8 mouse cellular contexts compared by ENCODE assay signal in the genomic region with DNA sequence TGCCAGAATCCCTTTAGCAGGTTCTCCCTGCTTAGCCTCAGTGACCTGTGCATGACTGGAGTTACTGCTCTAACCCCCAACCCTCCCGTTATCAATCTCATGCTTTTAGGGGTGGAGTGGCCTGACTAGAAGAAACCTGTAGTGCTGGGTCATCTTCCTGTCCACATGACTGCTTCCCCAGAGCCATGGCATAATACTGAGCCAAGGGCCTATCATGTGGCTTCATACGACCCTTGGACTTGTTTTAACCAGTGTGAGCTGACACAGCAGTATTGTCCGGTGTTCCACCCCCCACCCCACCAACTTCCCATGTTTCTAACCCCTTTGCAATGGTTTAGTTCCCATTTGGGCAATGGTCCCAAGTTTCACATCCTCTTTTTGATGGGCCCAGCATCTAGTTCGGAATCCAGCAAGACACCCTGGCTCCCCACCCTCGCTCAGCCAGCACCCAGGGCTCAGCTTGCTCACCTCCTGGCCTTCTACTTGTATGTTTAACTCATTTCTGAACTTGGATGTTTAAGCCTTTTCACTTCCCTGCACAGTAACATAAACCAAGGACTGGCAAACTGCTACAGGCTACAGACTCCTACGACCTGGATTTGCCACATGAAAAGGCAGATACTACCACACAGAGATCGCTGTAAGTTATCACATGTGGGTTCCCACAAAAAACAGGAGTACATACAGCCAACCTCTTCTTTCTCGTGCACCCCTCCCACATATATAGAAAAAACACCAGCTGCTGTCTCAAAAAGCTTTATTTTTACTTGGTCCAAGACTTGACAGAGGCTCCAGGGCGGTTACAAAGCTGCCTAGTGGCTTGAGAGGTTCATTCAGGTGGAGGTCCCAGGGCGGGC. TPM values are rescaled to one million over a fixed set of nuclear protein-coding genes. Genes with fewer than 3 reads are reported as not detected.
A peak's percentile ranks its signal among the peaks of the same experiment; 100 is the strongest.
DNase-seq lines count a peak whose midpoint lies in the region; ATAC-seq and TF ChIP-seq lines count a peak whose summit lies in the region.

No protein-coding gene starts in this region.

- WGBS in heart, embryonic 16.5 days: 46% methylated on average over 10 of the region's 10 CpGs
- 66% methylated on average over 10 of the region's 10 CpGs for WGBS in limb, embryonic 12.5 days
- WGBS in midbrain, postnatal 0 days: 63% methylated on average over 9 of the region's 10 CpGs

- peak overlapping the region; percentile 68 for H3K27ac ChIP-seq in heart, embryonic 16.5 days (ENCODE audit: low read length)
- peak overlapping the region; percentile 97; the same call in 1 of the 2 replicates for H3K27ac ChIP-seq in limb, embryonic 12.5 days
- H3K27ac ChIP-seq in midbrain, postnatal 0 days (ENCODE audit: low read depth, low read length): peak overlapping the region; percentile 47; the same call in 1 of the 2 replicates

- TF ChIP-seq CTCF in midbrain, postnatal 0 days (IDR thresholded peaks at IDR 0.05): no peak

- DNase-seq in gastrocnemius, adult 18-20 months (ENCODE audit: low spot score): peak; percentile 65
- DNase-seq in gastrocnemius, adult 8-10 months (ENCODE audit: low spot score in 2 of 2): no peak
- peak; percentile 51 for DNase-seq in c-Kit-positive CD71-positive TER-119-negative erythroid progenitor cells, embryonic 14.5 days (ENCODE audit: low read depth)
- no peak for DNase-seq in midbrain, postnatal 0 days (ENCODE audit: low spot score)
- no peak for DNase-seq in cerebellum, postnatal 14 days
- DNase-seq in right cerebral cortex, postnatal 36 days (ENCODE audit: low spot score in 2 of 2): no peak

- H3K36me3 ChIP-seq in heart, embryonic 16.5 days (ENCODE audit: control insufficient read depth, insufficient read depth): peaks cover 39% of the 10 kb centered on the region
- peaks cover 76% of the 10 kb centered on the region for H3K36me3 ChIP-seq in limb, embryonic 12.5 days
- H3K36me3 ChIP-seq in midbrain, postnatal 0 days (ENCODE audit: insufficient read depth, low read length): peaks cover 33% of the 10 kb centered on the region

- H3K4me3 ChIP-seq in heart, embryonic 16.5 days (ENCODE audit: low read length): peak overlapping the region; percentile 70
- peak overlapping the region; percentile 78 for H3K4me3 ChIP-seq in limb, embryonic 12.5 days (replicated peaks)
- H3K4me3 ChIP-seq in midbrain, postnatal 0 days (ENCODE audit: low read depth, low read length): peak overlapping the region; percentile 74

- H3K9ac ChIP-seq in heart, embryonic 16.5 days (ENCODE audit: low read length): peak overlapping the region; percentile 92
- H3K9ac ChIP-seq in limb, embryonic 12.5 days (replicated peaks): peak overlapping the region; percentile 87; the same call in 1 of the 2 replicates
- H3K9ac ChIP-seq in midbrain, postnatal 0 days (replicated peaks; ENCODE audit: low read length, poor library complexity, severe bottlenecking): peak overlapping the region; percentile 33

- H3K27me3 ChIP-seq in heart, embryonic 16.5 days (ENCODE audit: control insufficient read depth, insufficient read depth, low read length): no peaks in the 10 kb centered on the region
- H3K27me3 ChIP-seq in limb, embryonic 12.5 days: no peaks in the 10 kb centered on the region
- no peaks in the 10 kb centered on the region for H3K27me3 ChIP-seq in midbrain, postnatal 0 days (ENCODE audit: insufficient read depth, low read length)

- no peaks in the 10 kb centered on the region for H3K9me3 ChIP-seq in heart, embryonic 16.5 days (replicated peaks; ENCODE audit: control insufficient read depth, low read length)
- H3K9me3 ChIP-seq in limb, embryonic 12.5 days: no peaks in the 10 kb centered on the region
- no peaks in the 10 kb centered on the region for H3K9me3 ChIP-seq in midbrain, postnatal 0 days (ENCODE audit: low read length)

- H3K4me2 ChIP-seq in heart, embryonic 16.5 days (ENCODE audit: low read depth, low read length): peak overlapping the region; percentile 71
- H3K4me2 ChIP-seq in limb, embryonic 12.5 days: peak overlapping the region; percentile 67
- peak overlapping the region; percentile 74 for H3K4me2 ChIP-seq in midbrain, postnatal 0 days (ENCODE audit: low read depth, low read length, poor library complexity, severe bottlenecking)

- peaks cover 36% of the 10 kb centered on the region for H3K4me1 ChIP-seq in heart, embryonic 16.5 days (ENCODE audit: control insufficient read depth, insufficient read depth, low read length)
- H3K4me1 ChIP-seq in limb, embryonic 12.5 days (replicated peaks): peaks cover 37% of the 10 kb centered on the region
- H3K4me1 ChIP-seq in midbrain, postnatal 0 days (ENCODE audit: insufficient read depth, low read length): peaks cover 10% of the 10 kb centered on the region

- no peak for ATAC-seq in heart, embryonic 16.5 days (replicated peaks; ENCODE audit: extremely low read depth, insufficient read depth, low FRiP score)
- ATAC-seq in limb, embryonic 12.5 days (ENCODE audit: insufficient number of reproducible peaks, insufficient read depth, low FRiP score, low TSS enrichment, low read depth): no peak
- ATAC-seq in midbrain, postnatal 0 days (ENCODE audit: low FRiP score): no peak

RNA-seq across cellular contexts. Expression of gene Ftl1, which starts 2.3 kb away (rescaled TPM):
- total RNA-seq in gastrocnemius, adult 18-20 months (2021): 100 to 1,000 TPM; 109 to 151 TPM
- 100 to 1,000 TPM in 3 of 4 experiments, 10 to 100 TPM in 1; 83.2 to 132 (median 121) TPM for total RNA-seq in gastrocnemius, adult 8-10 months (2022)
- polyA plus RNA-seq in heart, embryonic 16.5 days (2015; fragmentation: Nextera tagmentation; extraction: Ambion mirVana): 3,045 and 3,399 TPM in 2 replicates
- polyA plus RNA-seq in limb, embryonic 12.5 days (2016; fragmentation: Nextera tagmentation; extraction: Ambion mirVana): 4,887 and 4,953 TPM in 2 replicates
- 2,165 and 2,428 TPM in 2 replicates for total RNA-seq in midbrain, postnatal 0 days (2014; rRNA removed)
- polyA plus RNA-seq in midbrain, postnatal 0 days (2015; fragmentation: Nextera tagmentation; extraction: Ambion mirVana): 4,797 and 5,109 TPM in 2 replicates

RNA-seq across cellular contexts. Expression of gene Bax, which starts 9.3 kb away (rescaled TPM):
- 10 to 100 TPM; 14.2 to 16.6 TPM for total RNA-seq in gastrocnemius, adult 18-20 months (2021)
- 10 to 100 TPM; 14.5 to 17.8 (median 15.3) TPM for total RNA-seq in gastrocnemius, adult 8-10 months (2022)
- polyA plus RNA-seq in heart, embryonic 16.5 days (2015; fragmentation: Nextera tagmentation; extraction: Ambion mirVana): 104 and 107 TPM in 2 replicates
- 224 and 230 TPM in 2 replicates for polyA plus RNA-seq in limb, embryonic 12.5 days (2016; fragmentation: Nextera tagmentation; extraction: Ambion mirVana)
- total RNA-seq in midbrain, postnatal 0 days (2014; rRNA removed): 119 and 144 TPM in 2 replicates
- 254 and 258 TPM in 2 replicates for polyA plus RNA-seq in midbrain, postnatal 0 days (2015; fragmentation: Nextera tagmentation; extraction: Ambion mirVana)

RNA-seq across cellular contexts. Expression of gene Ruvbl2, which starts 19.5 kb away (rescaled TPM):
- 10 to 100 TPM; 26.6 to 27.9 TPM for total RNA-seq in gastrocnemius, adult 18-20 months (2021)
- 10 to 100 TPM; 22.4 to 28.6 (median 24.0) TPM for total RNA-seq in gastrocnemius, adult 8-10 months (2022)
- polyA plus RNA-seq in heart, embryonic 16.5 days (2015; fragmentation: Nextera tagmentation; extraction: Ambion mirVana): 85.1 and 88.3 TPM in 2 replicates
- polyA plus RNA-seq in limb, embryonic 12.5 days (2016; fragmentation: Nextera tagmentation; extraction: Ambion mirVana): 155 and 156 TPM in 2 replicates
- total RNA-seq in midbrain, postnatal 0 days (2014; rRNA removed): 129 and 146 TPM in 2 replicates
- 80.5 and 90.8 TPM in 2 replicates for polyA plus RNA-seq in midbrain, postnatal 0 days (2015; fragmentation: Nextera tagmentation; extraction: Ambion mirVana)

RNA-seq across cellular contexts. Expression of gene Gys1, which starts 22.8 kb away (rescaled TPM):
- total RNA-seq in gastrocnemius, adult 18-20 months (2021): 100 to 1,000 TPM; 321 to 326 TPM
- total RNA-seq in gastrocnemius, adult 8-10 months (2022): 100 to 1,000 TPM; 265 to 308 (median 299) TPM
- polyA plus RNA-seq in heart, embryonic 16.5 days (2015; fragmentation: Nextera tagmentation; extraction: Ambion mirVana): 136 and 141 TPM in 2 replicates
- polyA plus RNA-seq in limb, embryonic 12.5 days (2016; fragmentation: Nextera tagmentation; extraction: Ambion mirVana): 45.2 and 46.2 TPM in 2 replicates
- total RNA-seq in midbrain, postnatal 0 days (2014; rRNA removed): 11.5 and 19.7 TPM in 2 replicates
- polyA plus RNA-seq in midbrain, postnatal 0 days (2015; fragmentation: Nextera tagmentation; extraction: Ambion mirVana): 12.0 and 12.2 TPM in 2 replicates

RNA-seq across cellular contexts. Expression of gene Tulp2, which starts 24.2 kb away (rescaled TPM):
- not detected for total RNA-seq in gastrocnemius, adult 18-20 months (2021)
- not detected for total RNA-seq in gastrocnemius, adult 8-10 months (2022)
- polyA plus RNA-seq in heart, embryonic 16.5 days (2015; fragmentation: Nextera tagmentation; extraction: Ambion mirVana): 0.35 and 0.71 TPM in 2 replicates
- polyA plus RNA-seq in limb, embryonic 12.5 days (2016; fragmentation: Nextera tagmentation; extraction: Ambion mirVana): 1.4 TPM in 2 replicates
- not detected in 2 replicates for total RNA-seq in midbrain, postnatal 0 days (2014; rRNA removed)
- 0.37 and 0.67 TPM in 2 replicates for polyA plus RNA-seq in midbrain, postnatal 0 days (2015; fragmentation: Nextera tagmentation; extraction: Ambion mirVana)

Comparison
In these comparisons a context has a peak if more than half of its experiments do, and no peak if none do; other contexts are left out.
1. DNase-seq: peak in gastrocnemius, adult 18-20 months (single experiment) and c-Kit-positive CD71-positive TER-119-negative erythroid progenitor cells, embryonic 14.5 days (single experiment); none in gastrocnemius, adult 8-10 months (0 of 2), midbrain, postnatal 0 days (single experiment), cerebellum, postnatal 14 days (0 of 2) and right cerebral cortex, postnatal 36 days (0 of 2).
2. H3K27ac ChIP-seq: peak in every context shown above with its lines; median percentile 97 in limb, embryonic 12.5 days; 68 in heart, embryonic 16.5 days; 47 in midbrain, postnatal 0 days.
3. H3K9ac ChIP-seq: peak in every context shown above with its lines; median percentile 92 in heart, embryonic 16.5 days; 87 in limb, embryonic 12.5 days; 33 in midbrain, postnatal 0 days.
4. RNA of gene Ftl1, which starts 2.3 kb away (total RNA-seq): 2,165 to 2,428 TPM in midbrain, postnatal 0 days; 109 to 151 TPM in gastrocnemius, adult 18-20 months and 83.2 to 132 TPM in gastrocnemius, adult 8-10 months; every median in the first group is over 10 times any median in the second.
5. Peak in every context shown above with its lines, with median percentiles within 50 percentile points of each other: H3K4me2 ChIP-seq and H3K4me3 ChIP-seq.